ENCODE assay signal across 32 mouse cellular contexts in the genomic region with DNA sequence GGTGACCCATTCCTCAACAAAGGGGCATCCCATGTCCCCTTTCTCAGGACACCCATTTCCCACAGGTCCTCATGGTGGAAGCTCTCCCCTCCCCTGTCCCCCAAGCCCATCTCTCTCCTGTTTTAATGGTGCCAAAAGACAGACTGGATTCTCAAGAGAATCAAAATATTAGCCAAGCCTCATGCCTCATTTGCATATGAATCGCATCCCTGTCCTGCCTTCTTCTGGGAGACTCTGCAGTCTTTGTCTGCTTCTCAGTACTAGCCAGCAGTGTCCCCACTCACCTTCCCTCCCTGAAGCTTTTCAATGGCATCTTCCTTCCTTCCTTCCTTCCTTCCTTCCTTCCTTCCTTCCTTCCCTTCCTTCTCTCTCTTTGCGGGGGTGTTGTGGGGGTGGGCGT. TPM values are rescaled to one million over a fixed set of nuclear protein-coding genes. Genes with fewer than 3 reads are reported as not detected.
DNase-seq lines count a peak whose midpoint lies in the region; ATAC-seq and TF ChIP-seq lines count a peak whose summit lies in the region.
"Had no signal": no experiment of that assay in that cellular context is flagged by ENCODE, and none has a peak within 500 bp of the region (broad histone marks: within the 10 kb centered on the region; RNA-seq: fewer than 3 reads in every experiment).

No protein-coding gene starts in this region.

- TF ChIP-seq POLR2A in MEL (IDR thresholded peaks at IDR 0.05; ENCODE audit: control insufficient read depth in 1 of 2, insufficient read depth in 1 of 2, low read depth in 1 of 2, low read length in 2 of 2, poor library complexity in 1 of 2): no peak

- DNase-seq in forebrain, embryonic 10.5 days (ENCODE audit: extremely low spot score, low spot score): no peak
- peak; percentile 43 for DNase-seq in hindbrain, embryonic 11.5 days (ENCODE audit: low spot score)
- DNase-seq in MEL (ENCODE audit: low read depth, low spot score): no peak
- DNase-seq in cerebellum, adult 11 months: no peak
- DNase-seq: adrenal gland, postnatal 14 days; cerebellum, adult 18-20 months; cerebellum, postnatal 10 days; gastrocnemius, postnatal 25 days; heart, adult 18-20 months; heart, postnatal 36 days; kidney, adult 9 months; kidney, postnatal 10 days; liver, embryonic 13.5 days; lung, adult 18-20 months; right cerebral cortex, adult 18-20 months; spleen, adult 18-20 months; thymus, postnatal 14 days had no signal

- no peak for TF ChIP-seq EP300 in MEL (IDR thresholded peaks at IDR 0.05; ENCODE audit: low read depth in 1 of 2, low read length in 2 of 2)

- no peak overlapping the region for H3K4me3 ChIP-seq in forebrain, embryonic 10.5 days
- H3K4me3 ChIP-seq in forebrain, embryonic 15.5 days: no peak overlapping the region
- no peak overlapping the region for H3K4me3 ChIP-seq in hindbrain, embryonic 11.5 days (ENCODE audit: low read depth, low read length)
- no peak overlapping the region for H3K4me3 ChIP-seq in hindbrain, embryonic 16.5 days (ENCODE audit: low read length)
- no peak overlapping the region for H3K4me3 ChIP-seq in MEL (ENCODE audit: control insufficient read depth in 1 of 2, insufficient read depth in 1 of 2, low read depth in 2 of 2, low read length in 2 of 2)
- no peak overlapping the region for H3K4me3 ChIP-seq in midbrain, embryonic 13.5 days (replicated peaks)
- H3K4me3 ChIP-seq: embryonic facial prominence, embryonic 15.5 days; limb, embryonic 10.5 days; limb, embryonic 15.5 days; liver, embryonic 13.5 days; neural tube, embryonic 12.5 days had no signal

- peaks cover 45% of the 10 kb centered on the region for H3K4me1 ChIP-seq in forebrain, embryonic 10.5 days
- H3K4me1 ChIP-seq in forebrain, embryonic 15.5 days: peaks cover 36% of the 10 kb centered on the region
- peaks cover 14% of the 10 kb centered on the region; the same call in 1 of the 2 replicates for H3K4me1 ChIP-seq in hindbrain, embryonic 11.5 days (replicated peaks; ENCODE audit: control insufficient read depth, insufficient read depth, low read length)
- peaks cover 10% of the 10 kb centered on the region for H3K4me1 ChIP-seq in hindbrain, embryonic 16.5 days (ENCODE audit: control insufficient read depth, insufficient read depth, low read depth, low read length)
- peaks cover 16 to 41% of the 10 kb centered on the region in 2 experiments for H3K4me1 ChIP-seq in MEL (ENCODE audit: control insufficient read depth in 1 of 2, insufficient read depth in 2 of 2, low read length in 2 of 2)
- H3K4me1 ChIP-seq in midbrain, embryonic 13.5 days (replicated peaks): peaks cover 29% of the 10 kb centered on the region

- no peak for TF ChIP-seq CTCF in MEL (IDR thresholded peaks at IDR 0.05 in 2 of 3, conservative IDR thresholded peaks at IDR 0.05 in 1 of 3; ENCODE audit: control insufficient read depth in 1 of 3, insufficient read depth in 1 of 3, low read depth in 2 of 3, low read length in 3 of 3, poor library complexity in 1 of 3, severe bottlenecking in 1 of 3)

- H3K9ac ChIP-seq in forebrain, embryonic 15.5 days (replicated peaks): no peak overlapping the region
- no peak overlapping the region for H3K9ac ChIP-seq in hindbrain, embryonic 11.5 days (ENCODE audit: low read depth, low read length)
- H3K9ac ChIP-seq in hindbrain, embryonic 16.5 days (ENCODE audit: low read depth, low read length): no peak overlapping the region
- H3K9ac ChIP-seq in MEL (ENCODE audit: control insufficient read depth, low read depth, low read length, poor library complexity, severe bottlenecking): no peak overlapping the region
- H3K9ac ChIP-seq in midbrain, embryonic 13.5 days (replicated peaks): no peak overlapping the region
- H3K9ac ChIP-seq: embryonic facial prominence, embryonic 15.5 days; limb, embryonic 15.5 days; liver, embryonic 13.5 days; neural tube, embryonic 12.5 days had no signal

- no peaks in the 10 kb centered on the region for H3K36me3 ChIP-seq in forebrain, embryonic 10.5 days (replicated peaks)
- no peaks in the 10 kb centered on the region for H3K36me3 ChIP-seq in forebrain, embryonic 15.5 days
- H3K36me3 ChIP-seq in hindbrain, embryonic 11.5 days (ENCODE audit: control insufficient read depth, insufficient read depth, low read length): no peaks in the 10 kb centered on the region
- no peaks in the 10 kb centered on the region for H3K36me3 ChIP-seq in hindbrain, embryonic 16.5 days (ENCODE audit: control insufficient read depth, insufficient read depth, low read length)
- peaks cover 0 to 21% of the 10 kb centered on the region in 2 experiments; a peak in 2 of 4 replicates for H3K36me3 ChIP-seq in MEL (ENCODE audit: control insufficient read depth in 1 of 2, insufficient read depth in 2 of 2, low read length in 2 of 2)
- H3K36me3 ChIP-seq in midbrain, embryonic 13.5 days: no peaks in the 10 kb centered on the region
- H3K36me3 ChIP-seq: embryonic facial prominence, embryonic 15.5 days; G1E; limb, embryonic 10.5 days; limb, embryonic 15.5 days; liver, embryonic 13.5 days; neural tube, embryonic 12.5 days had no signal

- 12% methylated on average over 3 of the region's 3 CpGs for WGBS in forebrain, embryonic 10.5 days
- 3% methylated on average over 3 of the region's 3 CpGs for WGBS in forebrain, embryonic 15.5 days
- WGBS in hindbrain, embryonic 11.5 days: 11% methylated on average over 3 of the region's 3 CpGs
- WGBS in hindbrain, embryonic 16.5 days: 6% methylated on average over 3 of the region's 3 CpGs
- 10% methylated on average over 3 of the region's 3 CpGs for WGBS in midbrain, embryonic 13.5 days

- no peak for TF ChIP-seq RAD21 in MEL (IDR thresholded peaks at IDR 0.05; ENCODE audit: low read depth, low read length)

- peak overlapping the region; percentile 86 for H3K27ac ChIP-seq in forebrain, embryonic 10.5 days
- no peak overlapping the region for H3K27ac ChIP-seq in forebrain, embryonic 15.5 days (replicated peaks)
- peak overlapping the region; percentile 2; the same call in 1 of the 2 replicates for H3K27ac ChIP-seq in hindbrain, embryonic 11.5 days (ENCODE audit: low read depth, low read length)
- no peak overlapping the region for H3K27ac ChIP-seq in hindbrain, embryonic 16.5 days (ENCODE audit: low read depth, low read length)
- H3K27ac ChIP-seq in MEL (ENCODE audit: control insufficient read depth, low read depth, low read length): no peak overlapping the region
- H3K27ac ChIP-seq in midbrain, embryonic 13.5 days: peak overlapping the region; percentile 25; the same call in 1 of the 2 replicates
- H3K27ac ChIP-seq: embryonic facial prominence, embryonic 15.5 days; limb, embryonic 10.5 days; limb, embryonic 15.5 days; liver, embryonic 13.5 days; macrophage; neural tube, embryonic 12.5 days had no signal

- H3K9me3 ChIP-seq in forebrain, embryonic 10.5 days: no peaks in the 10 kb centered on the region
- H3K9me3 ChIP-seq in forebrain, embryonic 15.5 days: no peaks in the 10 kb centered on the region
- H3K9me3 ChIP-seq in hindbrain, embryonic 11.5 days (ENCODE audit: control insufficient read depth, low read length): no peaks in the 10 kb centered on the region; the same call in 1 of the 2 replicates
- H3K9me3 ChIP-seq in hindbrain, embryonic 16.5 days (ENCODE audit: control insufficient read depth, low read length): no peaks in the 10 kb centered on the region
- H3K9me3 ChIP-seq in MEL (replicated peaks; ENCODE audit: insufficient read depth, low read length): no peaks in the 10 kb centered on the region
- no peaks in the 10 kb centered on the region for H3K9me3 ChIP-seq in midbrain, embryonic 13.5 days
- H3K9me3 ChIP-seq: embryonic facial prominence, embryonic 15.5 days; G1E; limb, embryonic 10.5 days; limb, embryonic 15.5 days; liver, embryonic 13.5 days; neural tube, embryonic 12.5 days had no signal

- peaks cover 61% of the 10 kb centered on the region for H3K27me3 ChIP-seq in forebrain, embryonic 10.5 days (ENCODE audit: poor library complexity, severe bottlenecking)
- peaks cover 15% of the 10 kb centered on the region; the same call in 1 of the 2 replicates for H3K27me3 ChIP-seq in forebrain, embryonic 15.5 days
- peaks cover 19% of the 10 kb centered on the region for H3K27me3 ChIP-seq in hindbrain, embryonic 11.5 days (ENCODE audit: control insufficient read depth, insufficient read depth, low read length)
- H3K27me3 ChIP-seq in hindbrain, embryonic 16.5 days (replicated peaks; ENCODE audit: control insufficient read depth, insufficient read depth, low read length): no peaks in the 10 kb centered on the region
- H3K27me3 ChIP-seq in MEL (ENCODE audit: control insufficient read depth in 1 of 2, insufficient read depth in 2 of 2, low read length in 2 of 2): peaks cover 13 to 18% of the 10 kb centered on the region in 2 experiments
- peaks cover 20% of the 10 kb centered on the region for H3K27me3 ChIP-seq in midbrain, embryonic 13.5 days

- no peak overlapping the region for H3K4me2 ChIP-seq in forebrain, embryonic 15.5 days (replicated peaks)
- H3K4me2 ChIP-seq in hindbrain, embryonic 11.5 days (replicated peaks; ENCODE audit: low read depth, low read length): no peak overlapping the region
- H3K4me2 ChIP-seq in hindbrain, embryonic 16.5 days (ENCODE audit: low read length): no peak overlapping the region
- H3K4me2 ChIP-seq in midbrain, embryonic 13.5 days (replicated peaks): no peak overlapping the region
- H3K4me2 ChIP-seq: embryonic facial prominence, embryonic 15.5 days; heart, embryonic 11.5 days; limb, embryonic 15.5 days; liver, embryonic 13.5 days; neural tube, embryonic 12.5 days had no signal

- no peak for ATAC-seq in forebrain, embryonic 15.5 days (replicated peaks)
- ATAC-seq in hindbrain, embryonic 11.5 days (ENCODE audit: low FRiP score): no peak
- no peak for ATAC-seq in hindbrain, embryonic 16.5 days
- no peak for ATAC-seq in midbrain, embryonic 13.5 days
- ATAC-seq: intestine, postnatal 0 days; lung, postnatal 0 days; Patski had no signal

- H3K79me2 ChIP-seq in MEL (ENCODE audit: control insufficient read depth, insufficient read depth, low read length, poor library complexity): no peaks in the 10 kb centered on the region

TF ChIP-seq in MEL, 35 proteins besides CTCF, POLR2A, EP300 and RAD21 (continues in another document):
- TF ChIP-seq ZKSCAN1 (IDR thresholded peaks at IDR 0.05; ENCODE audit: low read depth, low read length) (no peak), SMC3 (IDR thresholded peaks at IDR 0.05; ENCODE audit: low read depth, low read length) (no peak), MXI1 (IDR thresholded peaks at IDR 0.05; ENCODE audit: low read depth, low read length) (0 out of 2 replicates have a peak, but pooled peaks have one; percentile 17), ELF1 (IDR thresholded peaks at IDR 0.05; ENCODE audit: low read depth, low read length) (no peak)

RNA-seq across cellular contexts. Expression of a gene that starts 1.5 kb away (rescaled TPM):
- polyA plus RNA-seq in forebrain, embryonic 10.5 days (2016; fragmentation: Nextera tagmentation; extraction: Ambion mirVana): 10.4 and 14.0 TPM in 2 replicates
- 121 and 123 TPM in 2 replicates for polyA plus RNA-seq in forebrain, embryonic 15.5 days (2015; fragmentation: Nextera tagmentation; extraction: Ambion mirVana)
- 64.4 and 65.1 TPM in 2 replicates for polyA plus RNA-seq in hindbrain, embryonic 11.5 days (2014; fragmentation: Nextera tagmentation; extraction: Ambion mirVana)
- 250 and 269 TPM in 2 replicates for polyA plus RNA-seq in hindbrain, embryonic 16.5 days (2015; fragmentation: Nextera tagmentation; extraction: Ambion mirVana)
- total RNA-seq in MEL (2012; rRNA removed): 0.26 and 0.54 TPM in 2 replicates
- polyA plus RNA-seq in MEL (2012; ENCODE audit: insufficient read depth in 1 of 2, insufficient read length in 2 of 2, low read depth in 1 of 2, low replicate concordance in 2 of 2, missing spikeins in 1 of 2): 1 to 10 TPM in 1 of 2 experiments, not detected in 1; 1.9 TPM
- 92.0 and 96.7 TPM in 2 replicates for polyA plus RNA-seq in midbrain, embryonic 13.5 days (2015; fragmentation: Nextera tagmentation; extraction: Ambion mirVana)
- total RNA-seq: common myeloid progenitor, adult 5-6 weeks; G1E; megakaryocyte-erythroid progenitor cell, adult 5-6 weeks had no signal
- polyA plus RNA-seq: G1E, macrophage had no signal

Comparison
In these comparisons a context has a peak if more than half of its experiments do, and no peak if none do; other contexts are left out.
1. H3K27ac ChIP-seq: peak in forebrain, embryonic 10.5 days (single experiment), hindbrain, embryonic 11.5 days (single experiment) and midbrain, embryonic 13.5 days (single experiment); none in forebrain, embryonic 15.5 days (single experiment), hindbrain, embryonic 16.5 days (single experiment) and MEL (single experiment).